Mouse (Mus musculus) liver, embryonic 12.5 days (tissue): Measurements from ENCODE around the gene Vopp1. TPM values are rescaled to one million over a fixed set of nuclear protein-coding genes. Genes with fewer than 3 reads are reported as not detected.

Experiments
- ATAC-seq: fragments of 200-750 bp; cut with Nextera tagmentation; 2 replicates; pipeline ENCODE4 v1.8.0; 2017; ENCODE audit warnings: moderate number of reproducible peaks, mild to moderate bottlenecking, moderate library complexity
- H3K27ac ChIP-seq: fragments of 300-500 bp; sonication (generic); 2 replicates; pipeline ENCODE4 v1.5.1; 2016; ENCODE audit warnings: mild to moderate bottlenecking
- H3K27me3 ChIP-seq: fragments of 300-500 bp; sonication (generic); replicated peaks from 2 replicates; pipeline ENCODE4 v1.6.1; 2016; ENCODE audit warnings: mild to moderate bottlenecking, moderate library complexity
- H3K36me3 ChIP-seq: fragments of 300-500 bp; sonication (generic); 2 replicates; pipeline ENCODE4 v1.6.1; 2016; ENCODE audit warnings: mild to moderate bottlenecking, moderate library complexity
- H3K4me1 ChIP-seq: fragments of 300-500 bp; sonication (generic); 2 replicates; pipeline ENCODE4 v1.6.1; 2016
- H3K4me2 ChIP-seq: fragments of 300-500 bp; sonication (generic); 2 replicates; pipeline ENCODE4 v1.6.1; 2016; ENCODE audit warnings: mild to moderate bottlenecking, moderate library complexity
- H3K4me3 ChIP-seq: fragments of 300-500 bp; sonication (generic); 2 replicates; pipeline ENCODE4 v1.5.1; 2016; ENCODE audit warnings: mild to moderate bottlenecking, moderate library complexity
- H3K9ac ChIP-seq: fragments of 300-500 bp; sonication (generic); 2 replicates; pipeline ENCODE4 v1.6.1; 2016; ENCODE audit warnings: mild to moderate bottlenecking, moderate library complexity
- H3K9me3 ChIP-seq: fragments of 300-500 bp; sonication (generic); replicated peaks from 2 replicates; pipeline ENCODE4 v1.6.1; 2016; ENCODE audit warnings: mild to moderate bottlenecking, moderate library complexity
- WGBS: fragments of 180-500 bp; shearing (Covaris S2); methylation state at CpG from one replicate; pipeline ENCODE4 v1.1.7; 2016; ENCODE audit not compliant: insufficient replicate concordance; 5-methylcytosine and 5-hydroxymethylcytosine counted together
- polyA plus RNA-seq: library from polyadenylated mRNA; unstranded; fragments of >200 nt; fragmentation: Nextera tagmentation; extraction: Ambion mirVana; gene quantifications from 2 replicates; pipeline ENCODE4 v1.2.1, GENCODE M21; 2016

Gene Vopp1
- polyA plus RNA-seq, 1 experiment from 2014 or later, result 41.1 TPM

DNA sequence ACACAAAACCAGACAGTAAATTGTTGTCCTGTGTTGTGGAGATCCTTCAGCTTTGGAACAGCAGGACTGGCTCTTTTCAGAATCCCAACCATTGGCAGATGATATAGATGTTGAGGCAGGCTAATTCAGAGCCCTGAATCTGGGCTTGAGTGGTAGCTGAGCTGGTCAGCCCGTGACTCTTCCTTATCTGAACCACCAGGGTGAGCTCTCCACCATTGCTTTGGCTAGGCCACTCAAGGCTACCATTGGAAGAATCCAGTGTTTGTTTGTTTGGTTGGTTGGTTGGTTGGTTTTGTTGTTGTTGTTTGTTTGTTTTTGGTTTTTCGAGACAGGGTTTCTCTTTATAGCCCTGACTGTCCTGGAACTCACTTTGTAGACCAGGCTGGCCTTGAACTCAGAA is 81.6 kb downstream of the Vopp1 start:
- H3K27ac ChIP-seq, result peak overlapping the region; percentile 98
- WGBS, result 40% methylated on average over 2 of the region's 2 CpGs
- H3K4me1 ChIP-seq, result peaks cover 60% of the 10 kb centered on the region
- H3K4me2 ChIP-seq, result no peak overlapping the region
- no peaks in the 10 kb centered on the region for H3K27me3 ChIP-seq
- peak; percentile 59 for ATAC-seq
- no peaks in the 10 kb centered on the region for H3K9me3 ChIP-seq
- H3K9ac ChIP-seq, result no peak overlapping the region
- peaks cover 3% of the 10 kb centered on the region for H3K36me3 ChIP-seq
- H3K4me3 ChIP-seq, result no peak overlapping the region

DNA sequence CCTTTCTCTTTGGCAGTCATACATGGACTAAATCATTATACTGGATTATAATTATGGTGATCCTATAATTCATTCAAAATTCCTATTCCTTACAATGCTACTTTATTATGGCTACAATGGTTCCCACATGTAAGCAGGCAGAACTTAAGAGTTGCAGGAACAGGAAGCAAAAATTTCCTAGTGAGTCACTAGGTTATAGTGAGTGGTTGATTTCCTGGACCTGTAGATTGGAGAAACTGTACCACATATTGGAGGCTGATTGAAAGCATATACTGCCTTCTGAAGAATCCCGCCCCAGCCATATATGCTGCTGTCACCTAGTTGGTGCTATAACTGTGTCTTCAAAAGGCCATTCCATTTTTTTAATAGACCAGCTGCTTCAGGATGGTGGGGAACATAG is 82.2 kb downstream of the Vopp1 start:
- Histone ChIP-seq H3K9me3 (no peaks in the 10 kb centered on the region), H3K9ac (no peak overlapping the region), H3K36me3 (peaks cover 4% of the 10 kb centered on the region), H3K4me1 (peaks cover 54% of the 10 kb centered on the region), H3K27me3 (no peaks in the 10 kb centered on the region), H3K27ac (peak overlapping the region; percentile 98; the same call in 1 of the 2 replicates), H3K4me2 (no peak overlapping the region), H3K4me3 (no peak overlapping the region)
- ATAC-seq, result no peak
- WGBS, result 81% methylated on average over 1 of the region's 1 CpGs

DNA sequence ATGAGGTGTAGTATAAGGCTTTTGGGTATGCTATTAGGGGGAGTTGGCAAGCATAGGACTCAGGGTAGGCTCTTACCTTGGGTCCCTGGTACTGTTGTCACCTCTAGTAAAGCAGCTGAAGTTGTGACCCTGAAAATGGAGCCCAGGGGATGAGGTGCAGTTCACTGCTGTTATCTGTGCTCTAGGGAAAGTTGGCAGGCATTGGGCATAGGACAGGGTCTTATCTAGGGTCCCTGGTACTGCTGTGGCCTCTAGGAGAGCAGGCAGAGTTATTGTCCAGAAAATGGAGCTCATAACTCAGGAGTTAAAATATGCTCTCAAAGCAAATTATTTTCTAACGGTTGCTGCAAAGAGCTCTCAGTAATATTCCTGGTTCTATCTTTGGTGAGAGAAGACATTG is 103.6 kb downstream of the Vopp1 start:
- Histone ChIP-seq H3K9ac (no peak overlapping the region), H3K4me3 (no peak overlapping the region), H3K27ac (no peak overlapping the region), H3K27me3 (no peaks in the 10 kb centered on the region), H3K4me1 (peaks cover 13% of the 10 kb centered on the region), H3K36me3 (peaks cover 19% of the 10 kb centered on the region), H3K4me2 (no peak overlapping the region), H3K9me3 (no peaks in the 10 kb centered on the region)
- ATAC-seq, result peak; percentile 58; the same call in 1 of the 2 replicates
- 86% methylated on average over 1 of the region's 1 CpGs for WGBS

DNA sequence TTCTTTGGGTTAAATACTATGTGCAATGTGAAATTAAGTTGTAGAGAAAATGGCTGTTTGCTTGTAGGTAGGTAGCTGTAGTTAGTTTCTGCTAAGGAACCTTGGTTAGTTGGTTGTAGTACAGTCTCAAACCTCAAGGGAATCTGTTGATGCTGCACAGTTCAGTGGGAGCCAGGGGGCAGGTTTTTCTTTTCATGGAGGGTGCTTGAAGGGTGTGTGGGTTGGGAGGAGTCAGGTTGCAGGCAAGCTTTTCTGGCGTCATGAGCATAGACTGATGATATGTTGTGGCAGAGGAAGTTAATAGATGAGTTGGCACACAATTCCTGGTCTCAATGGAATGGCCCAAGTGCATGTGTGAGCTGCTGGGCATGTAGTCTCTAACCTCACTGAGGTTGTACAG is 113.2 kb downstream of the Vopp1 start:
- 22% methylated on average over 1 of the region's 1 CpGs for WGBS
- Histone ChIP-seq H3K4me1 (peaks cover 6% of the 10 kb centered on the region; the same call in 1 of the 2 replicates), H3K9ac (no peak overlapping the region), H3K4me2 (no peak overlapping the region), H3K36me3 (peaks cover 9% of the 10 kb centered on the region; the same call in 1 of the 2 replicates), H3K27me3 (no peaks in the 10 kb centered on the region), H3K27ac (no peak overlapping the region), H3K9me3 (no peaks in the 10 kb centered on the region), H3K4me3 (no peak overlapping the region)
- ATAC-seq, result peak; percentile 66

DNA sequence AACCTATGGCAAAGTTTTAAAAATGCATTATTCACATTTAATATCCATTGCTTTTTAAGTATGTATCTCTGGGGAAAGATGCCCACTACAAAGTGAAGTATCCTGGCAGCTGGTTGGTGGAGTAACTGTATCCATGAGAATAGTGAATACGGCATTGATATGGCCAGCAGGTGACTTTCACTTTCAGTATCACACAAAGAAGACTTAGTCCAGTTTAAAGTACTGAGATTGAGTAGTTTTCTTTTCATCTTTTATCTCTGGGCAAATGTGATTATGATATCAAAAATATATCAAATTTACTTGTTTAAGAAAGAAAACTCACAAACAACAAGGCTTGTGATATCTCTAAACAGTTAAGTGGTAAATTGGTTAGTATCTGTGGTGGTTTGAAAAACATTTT is 118.2 kb downstream of the Vopp1 start:
- H3K4me1 ChIP-seq, result peaks cover 23% of the 10 kb centered on the region
- no peak overlapping the region for H3K4me2 ChIP-seq
- H3K36me3 ChIP-seq, result no peaks in the 10 kb centered on the region
- no peak overlapping the region for H3K9ac ChIP-seq
- no peaks in the 10 kb centered on the region for H3K27me3 ChIP-seq
- H3K4me3 ChIP-seq, result no peak overlapping the region
- WGBS, result 91% methylated on average over 1 of the region's 1 CpGs
- no peak overlapping the region for H3K27ac ChIP-seq
- no peaks in the 10 kb centered on the region for H3K9me3 ChIP-seq
- ATAC-seq, result no peak

DNA sequence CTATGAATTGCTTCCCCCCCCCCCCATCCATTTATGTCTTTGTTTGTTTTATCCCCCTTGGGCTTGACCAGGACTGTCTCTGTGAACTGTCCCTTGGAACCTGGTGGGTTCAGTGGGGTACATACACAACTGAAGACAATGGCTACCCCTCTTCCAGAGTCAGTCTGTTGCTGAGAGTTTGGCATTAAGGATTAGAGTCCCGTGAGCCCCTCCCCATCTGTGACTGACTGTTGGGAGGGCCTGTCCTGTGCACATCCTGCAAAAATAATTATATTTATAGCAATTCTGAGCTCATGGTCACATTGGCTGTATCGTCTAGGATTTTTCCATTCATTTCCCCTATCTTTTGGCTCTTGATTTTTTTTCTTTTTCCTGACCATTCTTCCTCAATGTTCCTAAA is 121.3 kb downstream of the Vopp1 start:
- peaks cover 27% of the 10 kb centered on the region for H3K4me1 ChIP-seq
- H3K9me3 ChIP-seq, result no peaks in the 10 kb centered on the region
- peak overlapping the region; percentile 75 for H3K4me2 ChIP-seq
- peak overlapping the region; percentile 90 for H3K27ac ChIP-seq
- peak overlapping the region; percentile 81 for H3K4me3 ChIP-seq
- no peaks in the 10 kb centered on the region for H3K36me3 ChIP-seq
- H3K9ac ChIP-seq, result peak overlapping the region; percentile 86
- WGBS, result 27% methylated on average over 2 of the region's 2 CpGs
- H3K27me3 ChIP-seq, result no peaks in the 10 kb centered on the region
- peak; percentile 6 for ATAC-seq

DNA sequence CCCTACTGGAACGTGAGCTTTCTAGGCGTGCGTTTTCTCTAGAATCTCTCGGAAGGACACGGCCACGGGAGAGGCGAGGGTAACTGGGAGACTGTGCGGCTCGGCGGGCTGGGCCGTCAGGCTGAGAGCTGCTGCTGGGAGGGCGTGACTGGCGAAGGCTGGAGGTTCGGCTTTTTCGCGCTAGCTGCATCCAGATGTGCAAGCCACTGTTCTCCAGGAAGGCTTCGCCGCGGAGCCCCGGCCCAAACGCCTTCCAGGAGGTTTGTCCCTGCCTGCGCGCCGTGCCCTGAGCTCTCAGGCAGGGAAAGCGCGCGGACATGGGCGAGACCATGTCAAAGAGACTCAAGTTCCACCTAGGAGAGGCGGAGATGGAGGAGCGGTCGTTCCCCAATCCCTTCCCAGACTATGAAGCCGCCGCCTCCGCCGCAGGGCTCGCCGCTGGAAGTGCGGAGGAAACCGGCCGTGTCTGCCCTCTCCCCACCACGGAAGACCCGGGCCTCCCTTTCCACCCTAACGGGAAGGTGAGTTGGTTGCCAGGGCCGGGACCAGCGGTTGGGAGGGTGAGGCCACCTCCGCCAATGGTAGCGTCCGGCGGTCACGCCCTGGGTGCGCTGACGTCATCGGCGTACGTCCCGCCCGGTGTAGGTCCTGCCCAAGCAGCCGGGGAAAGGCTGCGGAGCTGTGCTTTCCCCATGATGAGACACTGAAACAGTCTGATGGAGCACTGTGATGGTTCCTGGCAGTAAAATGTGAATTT is 122.0 kb downstream of the Vopp1 start:
- peak overlapping the region; percentile 86 for H3K9ac ChIP-seq
- no peaks in the 10 kb centered on the region for H3K36me3 ChIP-seq
- peak overlapping the region; percentile 81 for H3K4me3 ChIP-seq
- peak; percentile 99 for ATAC-seq
- WGBS, result under 1% methylated on average over 59 of the region's 59 CpGs
- H3K27me3 ChIP-seq, result no peaks in the 10 kb centered on the region
- H3K4me2 ChIP-seq, result peak overlapping the region; percentile 75
- peak overlapping the region; percentile 90 for H3K27ac ChIP-seq
- H3K4me1 ChIP-seq, result peaks cover 27% of the 10 kb centered on the region
- no peaks in the 10 kb centered on the region for H3K9me3 ChIP-seq

DNA sequence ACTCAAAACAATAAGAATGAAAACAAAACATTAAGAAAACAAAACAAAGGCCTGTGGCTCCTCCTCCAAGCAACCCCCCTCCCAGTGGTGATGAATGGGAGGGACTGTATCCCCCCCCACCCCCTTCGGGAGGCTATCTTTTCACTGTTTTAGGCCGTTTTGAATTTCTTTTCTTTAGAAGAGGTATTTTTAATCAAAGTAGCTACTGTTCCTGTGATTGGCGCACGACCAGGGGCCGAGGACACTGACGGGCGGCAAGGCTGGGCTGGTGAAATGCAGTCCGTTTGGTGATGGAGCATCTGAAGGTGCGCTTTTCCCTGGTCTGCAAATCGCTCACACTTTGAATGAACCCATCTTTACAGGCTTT is 122.6 kb downstream of the Vopp1 start, which contains the start of gene Lancl2:
Gene Lancl2 (plus strand): TSS at position 165 of the 367 bp plus-strand sequence.
- Histone ChIP-seq H3K9ac (peak within 1 kb of the TSS; percentile 86), H3K36me3 (no peaks in the 10 kb centered on the region), H3K4me2 (peak within 1 kb of the TSS; percentile 75), H3K9me3 (no peaks in the 10 kb centered on the region), H3K4me1 (peaks cover 27% of the 10 kb centered on the region), H3K4me3 (peak within 1 kb of the TSS; percentile 81), H3K27ac (peak within 1 kb of the TSS; percentile 90), H3K27me3 (no peaks in the 10 kb centered on the region)
- WGBS, result 2% methylated on average over 10 of the region's 10 CpGs
- peak; percentile 23 for ATAC-seq

DNA sequence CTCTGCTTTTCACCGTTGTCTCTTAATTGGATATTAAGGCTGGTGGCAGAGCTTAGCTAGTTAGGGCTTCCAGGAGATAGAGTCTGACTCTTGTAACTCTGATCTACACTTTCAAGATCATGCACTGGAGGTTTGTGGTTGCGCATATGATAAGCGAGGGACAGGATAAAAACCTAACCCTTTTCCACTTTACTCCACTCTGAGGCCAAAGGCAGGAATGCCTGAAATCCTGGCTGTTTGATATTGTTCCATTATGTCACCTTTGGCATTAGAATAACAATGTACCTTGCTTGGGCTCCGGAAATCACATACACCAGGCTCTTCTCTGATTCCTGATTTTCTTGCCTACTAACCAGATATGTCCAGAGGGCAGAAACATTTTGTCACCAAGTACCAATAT is 123.3 kb downstream of the Vopp1 start:
- no peak for ATAC-seq
- H3K4me2 ChIP-seq, result peak overlapping the region; percentile 75
- no peaks in the 10 kb centered on the region for H3K9me3 ChIP-seq
- H3K9ac ChIP-seq, result no peak overlapping the region; the same call in 1 of the 2 replicates
- H3K27ac ChIP-seq, result no peak overlapping the region
- no peaks in the 10 kb centered on the region for H3K27me3 ChIP-seq
- WGBS, result 65% methylated on average over 4 of the region's 4 CpGs
- H3K4me3 ChIP-seq, result peak overlapping the region; percentile 81
- H3K36me3 ChIP-seq, result no peaks in the 10 kb centered on the region
- peaks cover 27% of the 10 kb centered on the region for H3K4me1 ChIP-seq

DNA sequence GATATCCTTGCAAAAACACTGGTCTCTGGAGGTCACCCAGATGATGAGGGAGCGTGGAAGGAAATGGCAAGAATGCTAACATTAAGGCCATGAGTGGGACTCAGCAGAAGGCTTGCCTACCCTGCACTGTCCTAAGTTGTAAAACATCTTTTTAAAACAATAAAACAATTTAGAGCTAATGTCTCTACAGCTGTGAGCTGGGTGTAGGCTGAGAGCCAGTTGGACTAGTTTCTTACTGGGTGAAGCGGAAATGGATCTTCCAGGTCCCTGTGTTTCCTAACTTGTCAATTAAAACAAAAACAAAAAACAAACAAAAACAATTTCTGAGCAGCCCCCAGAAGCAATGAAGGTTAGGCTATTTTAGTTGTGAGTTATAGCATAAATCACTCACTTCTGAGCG is 131.8 kb downstream of the Vopp1 start:
- Histone ChIP-seq H3K9ac (no peak overlapping the region), H3K36me3 (peaks cover 15% of the 10 kb centered on the region), H3K4me3 (no peak overlapping the region), H3K27ac (no peak overlapping the region), H3K4me2 (no peak overlapping the region), H3K4me1 (peaks cover 15% of the 10 kb centered on the region), H3K27me3 (no peaks in the 10 kb centered on the region), H3K9me3 (no peaks in the 10 kb centered on the region)
- ATAC-seq, result no peak
- 74% methylated on average over 3 of the region's 3 CpGs for WGBS

DNA sequence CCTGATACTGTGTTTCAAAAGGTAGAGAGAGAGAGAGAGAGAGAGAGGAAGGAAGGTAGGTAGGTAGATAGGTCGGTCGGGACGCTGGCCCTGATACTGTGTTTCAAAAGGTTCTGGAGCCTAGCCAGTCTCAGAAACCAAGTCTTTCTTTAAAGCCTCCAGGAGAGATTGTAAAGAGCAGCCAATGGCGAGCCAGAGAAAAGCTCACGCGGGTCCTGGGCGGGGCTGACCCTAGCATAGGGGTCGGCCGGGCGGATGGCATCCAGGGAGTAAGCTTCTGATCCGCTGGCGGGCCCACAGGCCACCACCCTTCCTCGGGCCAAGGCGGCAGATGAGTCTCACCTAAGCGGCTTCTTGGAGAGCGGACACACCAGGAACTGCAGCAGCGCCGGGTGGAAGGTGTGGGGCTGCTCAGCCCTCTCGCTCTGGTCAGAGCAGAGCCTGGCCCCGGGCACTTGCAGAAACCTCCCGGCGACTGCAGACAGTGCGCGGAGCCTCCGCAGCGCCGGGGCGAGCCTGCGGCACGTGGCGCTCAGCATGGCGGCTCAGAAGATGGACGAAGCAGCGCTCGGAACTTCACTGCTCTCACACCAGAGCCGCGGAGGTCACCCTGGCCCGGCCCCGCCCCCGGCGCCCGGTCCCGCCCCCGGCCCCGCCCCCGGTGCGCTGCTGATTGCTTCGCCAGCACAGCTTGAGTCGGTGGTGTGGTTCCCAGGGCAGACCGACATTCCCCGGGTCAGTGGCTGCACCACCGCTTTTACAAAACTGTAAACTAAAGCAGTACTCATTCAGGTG is 133.3 kb downstream of the Vopp1 start, which contains the start of gene Pyurf:
Gene Pyurf (minus strand): TSS at position 612 of the 795 bp plus-strand sequence.
- no peaks in the 10 kb centered on the region for H3K27me3 ChIP-seq
- WGBS, result under 1% methylated on average over 52 of the region's 52 CpGs
- peak within 1 kb of the TSS; percentile 93 for H3K27ac ChIP-seq
- H3K4me2 ChIP-seq, result peak within 1 kb of the TSS; percentile 96
- peaks cover 27% of the 10 kb centered on the region for H3K36me3 ChIP-seq
- H3K9ac ChIP-seq, result peak within 1 kb of the TSS; percentile 87
- ATAC-seq, result peak; percentile 97
- H3K4me1 ChIP-seq, result peaks cover 15% of the 10 kb centered on the region
- H3K4me3 ChIP-seq, result peak within 1 kb of the TSS; percentile 85
- no peaks in the 10 kb centered on the region for H3K9me3 ChIP-seq

DNA sequence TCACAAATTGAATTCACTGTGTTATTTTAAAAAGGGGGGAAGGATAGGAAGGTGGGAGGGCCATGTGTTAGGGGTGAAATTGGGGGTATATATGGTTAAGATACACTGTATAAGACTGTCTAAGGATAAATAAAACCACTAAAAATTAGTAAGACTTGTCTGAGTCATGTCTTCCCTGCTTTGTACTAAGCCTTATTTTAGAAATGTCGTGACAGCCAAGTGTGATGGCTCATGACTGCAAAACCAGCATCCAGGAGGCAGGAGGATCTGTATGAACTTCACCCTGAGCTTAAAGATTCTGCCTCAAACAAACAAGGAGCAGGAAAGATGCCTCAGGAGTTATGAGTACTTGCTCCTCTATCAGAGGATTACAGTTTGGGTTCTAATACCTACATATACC is 140.8 kb downstream of the Vopp1 start:
- WGBS, result 86% methylated on average over 1 of the region's 1 CpGs
- Histone ChIP-seq H3K9me3 (0 out of 2 replicates have a peak, but pooled peaks cover 2% of the 10 kb centered on the region), H3K36me3 (peaks cover 46% of the 10 kb centered on the region), H3K27me3 (no peaks in the 10 kb centered on the region), H3K27ac (no peak overlapping the region), H3K4me3 (no peak overlapping the region), H3K9ac (no peak overlapping the region), H3K4me1 (no peaks in the 10 kb centered on the region), H3K4me2 (no peak overlapping the region)
- ATAC-seq, result no peak
